Mouse (Mus musculus): ENCODE measurements around the gene Atp6v1c2.

The Atp6v1c2 gene

GRCm38 (mm10) chr12:17324549-17325470 lies 4.3 kb downstream of the Atp6v1c2 start:
- no peak for DNase-seq (ENCODE audit: low read depth)

- no peak for DNase-seq (ENCODE audit: low read depth)
Observed at GRCm38 (mm10) chr12:17318453-17318852, 10.7 kb downstream of the Atp6v1c2 start.

GRCm38 (mm10) chr12:17317970-17318369 lies 11.2 kb downstream of the Atp6v1c2 start:
- no peak for DNase-seq (ENCODE audit: low read depth)

GRCm38 (mm10) chr12:17316096-17316495 lies 13.1 kb downstream of the Atp6v1c2 start:
- no peak for DNase-seq (ENCODE audit: low read depth)

- DNase-seq (ENCODE audit: low read depth): no peak
Observed at GRCm38 (mm10) chr12:17310852-17311839, 18.0 kb downstream of the Atp6v1c2 start.

- no peak for DNase-seq (ENCODE audit: low read depth)
Observed at GRCm38 (mm10) chr12:17308246-17308645, 20.9 kb downstream of the Atp6v1c2 start.

- DNase-seq (ENCODE audit: low read depth): no peak
Observed at GRCm38 (mm10) chr12:17305445-17305844, 23.7 kb downstream of the Atp6v1c2 start.

- no peak for DNase-seq (ENCODE audit: low read depth)
Observed at GRCm38 (mm10) chr12:17299902-17300301, 29.3 kb downstream of the Atp6v1c2 start.

GRCm38 (mm10) chr12:17296899-17297298 lies 32.3 kb downstream of the Atp6v1c2 start:
- DNase-seq (ENCODE audit: low read depth): no peak

- no peak for DNase-seq (ENCODE audit: low read depth)
Observed at GRCm38 (mm10) chr12:17290569-17290968, 38.6 kb downstream of the Atp6v1c2 start.

GRCm38 (mm10) chr12:17289913-17290312 lies 39.2 kb downstream of the Atp6v1c2 start:
- no peak for DNase-seq (ENCODE audit: low read depth)

GRCm38 (mm10) chr12:17289060-17289459 lies 40.1 kb downstream of the Atp6v1c2 start:
- no peak for DNase-seq (ENCODE audit: low read depth)

- DNase-seq (ENCODE audit: low read depth): no peak
Observed at GRCm38 (mm10) chr12:17288496-17288895, 40.7 kb downstream of the Atp6v1c2 start.

GRCm38 (mm10) chr12:17273841-17274240 lies 55.3 kb downstream of the Atp6v1c2 start:
- DNase-seq (ENCODE audit: low read depth): no peak

GRCm38 (mm10) chr12:17271272-17271671 lies 57.9 kb downstream of the Atp6v1c2 start:
- peak; percentile 51 for DNase-seq (ENCODE audit: low read depth)

GRCm38 (mm10) chr12:17267316-17267715 lies 61.8 kb downstream of the Atp6v1c2 start:
- no peak for DNase-seq (ENCODE audit: low read depth)

GRCm38 (mm10) chr12:17266673-17266990 lies 62.5 kb downstream of the Atp6v1c2 start:
- DNase-seq (ENCODE audit: low read depth): no peak

GRCm38 (mm10) chr12:17265971-17266672 lies 63.0 kb downstream of the Atp6v1c2 start, which contains the start of gene Pdia6:
Pdia6 (plus strand) TSS chr12:17266545.
- DNase-seq (ENCODE audit: low read depth): peak; percentile 96

- no peak for DNase-seq (ENCODE audit: low read depth)
Observed at GRCm38 (mm10) chr12:17264826-17265225, 64.3 kb downstream of the Atp6v1c2 start.

GRCm38 (mm10) chr12:17263881-17264280 lies 65.3 kb downstream of the Atp6v1c2 start:
- no peak for DNase-seq (ENCODE audit: low read depth)

GRCm38 (mm10) chr12:17261005-17261404 lies 68.2 kb downstream of the Atp6v1c2 start:
- no peak for DNase-seq (ENCODE audit: low read depth)

GRCm38 (mm10) chr12:17258431-17258830 lies 70.7 kb downstream of the Atp6v1c2 start:
- DNase-seq (ENCODE audit: low read depth): no peak
